Comparison of ENCODE assay signal across 8 mouse cellular contexts in the genomic region with DNA sequence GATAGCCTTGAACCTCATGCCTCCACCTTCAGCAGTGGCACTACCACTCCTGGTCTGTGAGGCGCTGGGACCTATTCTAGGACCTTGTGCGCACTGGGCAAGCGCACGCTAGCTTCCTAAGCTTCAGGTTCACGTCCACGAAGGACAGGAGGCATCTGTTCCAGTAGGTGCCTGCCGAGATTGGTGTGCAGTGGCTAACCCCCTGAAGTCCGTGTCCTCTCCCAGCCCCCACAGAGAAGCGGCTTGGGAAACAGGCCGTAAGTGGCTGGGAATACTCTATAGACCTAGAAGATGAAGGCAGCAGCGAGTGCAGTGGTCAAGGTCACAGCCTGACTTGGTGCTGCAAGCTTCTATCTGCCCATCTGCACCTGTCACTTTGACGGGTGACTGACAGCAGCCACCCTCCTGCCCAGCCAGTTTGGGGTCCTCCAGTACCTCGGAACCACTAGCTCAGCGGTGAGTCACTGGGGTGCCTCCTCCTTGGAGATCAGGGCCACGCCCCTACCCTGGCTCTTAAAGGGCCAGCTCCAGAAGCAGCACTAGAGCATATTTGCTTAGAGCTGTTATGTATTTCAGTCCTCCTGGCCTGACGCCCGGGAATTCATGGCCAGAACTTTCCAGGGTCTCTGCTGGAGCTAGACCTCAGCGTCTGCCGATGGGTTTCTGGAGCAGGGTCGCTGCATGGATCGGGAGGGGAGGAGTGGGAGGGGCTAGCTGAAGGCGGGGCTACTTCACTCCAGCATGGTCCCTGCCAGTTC. TPM values are rescaled to one million over a fixed set of nuclear protein-coding genes. Genes with fewer than 3 reads are reported as not detected.
DNase-seq lines count a peak whose midpoint lies in the region; ATAC-seq lines count a peak whose summit lies in the region.

No protein-coding gene starts in this region.

- DNase-seq in adrenal gland, adult (ENCODE audit: inconsistent age in 2 of 2, low spot score in 1 of 2), result peak; percentile 91 to 95
- DNase-seq in cerebellum, postnatal 4 days (ENCODE audit: low spot score in 2 of 2), result peak; percentile 35 to 76
- peak; percentile 78 for DNase-seq in gastrocnemius, postnatal 25 days
- DNase-seq in left cerebral cortex, postnatal 14 days (ENCODE audit: low spot score in 2 of 2), result peak; percentile 77 to 82
- DNase-seq in right cerebral cortex, postnatal 14 days, result peak; percentile 77
- peak; percentile 73 to 76 for DNase-seq in urinary bladder, postnatal 4 days (ENCODE audit: low spot score in 2 of 2)

- peaks cover 39% of the 10 kb centered on the region for H3K4me1 ChIP-seq in megakaryocyte, embryonic 14.5 days

- ATAC-seq in inflammation-experienced regulatory T-cells, adult 6 months, result peak; percentile 48

- intact Hi-C loops in left cerebral cortex, postnatal 14 days (cut with DNase I), result no loop called here

- H3K27me3 ChIP-seq in megakaryocyte, embryonic 14.5 days (replicated peaks), result peaks cover 84% of the 10 kb centered on the region

- H3K4me3 ChIP-seq in megakaryocyte, embryonic 14.5 days (replicated peaks), result peak overlapping the region; percentile 92

- no peaks in the 10 kb centered on the region for H3K9me3 ChIP-seq in megakaryocyte, embryonic 14.5 days

- no peaks in the 10 kb centered on the region for H3K36me3 ChIP-seq in megakaryocyte, embryonic 14.5 days (replicated peaks; ENCODE audit: low read length)

RNA-seq across cellular contexts. Expression of gene Ncs1, which starts 13.2 kb away (rescaled TPM):
- 1 to 10 TPM; 4.7 to 4.8 TPM for total RNA-seq in gastrocnemius, postnatal 25 days (2021)
- 1 to 10 TPM in 2 of 3 experiments, under 1 TPM in 1; 0.63 to 1.4 (median 1.4) TPM for polyA plus RNA-seq in inflammation-experienced regulatory T-cells, adult 6 months (2017; shearing (Covaris generic))
- 100 to 1,000 TPM; 159 to 160 TPM for total RNA-seq in left cerebral cortex, postnatal 14 days (2021)
- 0.26 TPM in 1 of 2 replicates, not detected in the other for polyA plus RNA-seq in megakaryocyte, embryonic 14.5 days (2012; ENCODE audit: insufficient read depth, low replicate concordance)

RNA-seq across cellular contexts. Expression of gene Hmcn2, which starts 55.4 kb away (rescaled TPM):
- 10 to 100 TPM; 33.0 to 38.1 TPM for total RNA-seq in gastrocnemius, postnatal 25 days (2021)
- polyA plus RNA-seq in inflammation-experienced regulatory T-cells, adult 6 months (2017; shearing (Covaris generic)), result under 1 TPM; 0.20 to 0.54 (median 0.38) TPM
- under 1 TPM; 0.32 to 0.62 TPM for total RNA-seq in left cerebral cortex, postnatal 14 days (2021)
- polyA plus RNA-seq in megakaryocyte, embryonic 14.5 days (2012; ENCODE audit: insufficient read depth, low replicate concordance), result 0.40 TPM in 1 of 2 replicates, not detected in the other

Comparison
In these comparisons a context has a peak if more than half of its experiments do, and no peak if none do; other contexts are left out.
1. Peak in every context shown above with its lines: DNase-seq, ATAC-seq and H3K4me3 ChIP-seq.
2. RNA of gene Ncs1, which starts 13.2 kb away (total RNA-seq): 159 to 160 TPM in left cerebral cortex, postnatal 14 days; 4.7 to 4.8 TPM in gastrocnemius, postnatal 25 days; every median in the first group is over 10 times any median in the second.
3. RNA of gene Hmcn2, which starts 55.4 kb away (total RNA-seq): 33.0 to 38.1 TPM in gastrocnemius, postnatal 25 days; 0.32 to 0.62 TPM in left cerebral cortex, postnatal 14 days; every median in the first group is over 10 times any median in the second.